Comparison of ENCODE assay signal across 8 mouse cellular contexts in the genomic region with DNA sequence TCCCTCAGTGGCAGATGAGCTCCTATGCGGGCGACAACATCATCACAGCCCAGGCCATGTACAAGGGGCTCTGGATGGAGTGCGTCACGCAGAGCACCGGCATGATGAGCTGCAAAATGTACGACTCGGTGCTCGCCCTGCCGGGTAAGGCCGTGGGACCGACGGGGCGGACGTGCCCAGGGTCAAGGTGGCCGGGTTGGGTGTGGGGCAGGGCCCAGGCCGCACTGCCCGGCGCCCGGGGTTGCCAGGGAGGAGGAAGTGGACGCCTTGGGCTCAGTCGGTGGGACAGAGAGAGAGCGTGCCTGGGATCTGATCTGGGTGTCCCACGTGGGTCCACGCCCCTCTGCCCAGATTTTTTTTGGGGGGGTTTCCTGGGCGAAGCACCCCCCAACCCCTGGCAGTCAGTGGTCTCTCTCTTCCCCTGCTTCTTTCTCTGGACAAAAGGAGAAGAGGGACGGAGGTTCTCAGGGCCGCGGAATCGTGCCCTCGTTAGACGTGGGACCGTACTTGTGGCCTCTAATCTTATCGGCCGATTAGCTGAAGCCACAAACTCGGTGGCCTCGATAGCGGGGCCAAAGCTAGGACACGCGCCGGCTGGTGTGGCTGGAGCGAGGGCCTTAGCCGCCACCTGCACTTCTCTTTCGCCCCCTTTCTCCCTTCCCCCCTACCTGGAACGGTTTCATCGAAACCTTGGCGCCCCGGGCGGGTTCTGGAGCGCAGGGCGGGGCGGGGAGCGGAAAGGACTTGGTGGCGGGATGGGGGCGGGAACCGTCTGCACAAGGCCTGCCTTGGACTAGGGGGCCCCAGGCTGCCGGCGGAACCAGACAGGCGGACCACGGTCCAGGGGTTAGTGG. TPM values are rescaled to one million over a fixed set of nuclear protein-coding genes. Genes with fewer than 3 reads are reported as not detected.
DNase-seq lines count a peak whose midpoint lies in the region; ATAC-seq and TF ChIP-seq lines count a peak whose summit lies in the region.

No protein-coding gene starts in this region.

- peaks cover 21% of the 10 kb centered on the region for H3K4me1 ChIP-seq in heart, embryonic 10.5 days
- peaks cover 11% of the 10 kb centered on the region for H3K4me1 ChIP-seq in forebrain, embryonic 12.5 days
- H3K4me1 ChIP-seq in intestine, embryonic 16.5 days (ENCODE audit: control insufficient read depth, insufficient read depth, low read length): peaks cover 12% of the 10 kb centered on the region
- H3K4me1 ChIP-seq in lung, embryonic 14.5 days (ENCODE audit: insufficient read depth): no peaks in the 10 kb centered on the region

- no peak for TF ChIP-seq CTCF in lung, embryonic 14.5 days (IDR thresholded peaks at IDR 0.05; ENCODE audit: low read depth)

- H3K4me2 ChIP-seq in forebrain, embryonic 12.5 days: peak overlapping the region; percentile 46
- H3K4me2 ChIP-seq in intestine, embryonic 16.5 days (ENCODE audit: low read depth, low read length): peak overlapping the region; percentile 50
- H3K4me2 ChIP-seq in lung, embryonic 14.5 days: peak overlapping the region; percentile 70

- peak overlapping the region; percentile 78 for H3K27ac ChIP-seq in heart, embryonic 10.5 days
- no peak overlapping the region for H3K27ac ChIP-seq in forebrain, embryonic 12.5 days
- H3K27ac ChIP-seq in intestine, embryonic 16.5 days (ENCODE audit: low read length): peak overlapping the region; percentile 97
- peak overlapping the region; percentile 88 for H3K27ac ChIP-seq in lung, embryonic 14.5 days (ENCODE audit: low read depth)

- no peaks in the 10 kb centered on the region for H3K9me3 ChIP-seq in heart, embryonic 10.5 days
- no peaks in the 10 kb centered on the region for H3K9me3 ChIP-seq in forebrain, embryonic 12.5 days
- no peaks in the 10 kb centered on the region for H3K9me3 ChIP-seq in intestine, embryonic 16.5 days (ENCODE audit: control insufficient read depth, low read length)
- H3K9me3 ChIP-seq in lung, embryonic 14.5 days (ENCODE audit: low read depth, low read length): no peaks in the 10 kb centered on the region

- no peak for DNase-seq in heart, embryonic 10.5 days (ENCODE audit: low spot score)
- DNase-seq in heart, adult 9 months (ENCODE audit: low spot score in 2 of 2): no peak
- DNase-seq in lung, embryonic 14.5 days: peak; percentile 64
- DNase-seq in retina, postnatal 1 day: peak; percentile 51
- DNase-seq in thymus, postnatal 14 days: no peak
- no peak for DNase-seq in layer of hippocampus, adult 9-10 months (ENCODE audit: low spot score)

- 2% methylated on average over 59 of the region's 59 CpGs for whole genome bisulfite sequencing in heart, embryonic 10.5 days
- WGBS in forebrain, embryonic 12.5 days: 2% methylated on average over 58 of the region's 59 CpGs
- WGBS in intestine, embryonic 16.5 days: 1% methylated on average over 55 of the region's 59 CpGs
- 1% methylated on average over 58 of the region's 59 CpGs for WGBS in lung, embryonic 14.5 days

- H3K9ac ChIP-seq in forebrain, embryonic 12.5 days: no peak overlapping the region; the same call in 1 of the 2 replicates
- H3K9ac ChIP-seq in intestine, embryonic 16.5 days (ENCODE audit: low read depth, low read length): peak overlapping the region; percentile 81
- peak overlapping the region; percentile 61 for H3K9ac ChIP-seq in lung, embryonic 14.5 days

- ATAC-seq in forebrain, embryonic 12.5 days (ENCODE audit: low FRiP score): no peak
- peak; percentile 73 for ATAC-seq in intestine, embryonic 16.5 days
- ATAC-seq in lung, embryonic 14.5 days (ENCODE audit: insufficient read depth): peak; percentile 78

- peaks cover 74% of the 10 kb centered on the region for H3K27me3 ChIP-seq in heart, embryonic 10.5 days (ENCODE audit: insufficient read depth, poor library complexity, severe bottlenecking)
- H3K27me3 ChIP-seq in forebrain, embryonic 12.5 days: peaks cover 69% of the 10 kb centered on the region
- peaks cover 15% of the 10 kb centered on the region for H3K27me3 ChIP-seq in intestine, embryonic 16.5 days (replicated peaks; ENCODE audit: control insufficient read depth, insufficient read depth, low read length)
- H3K27me3 ChIP-seq in lung, embryonic 14.5 days (ENCODE audit: insufficient read depth, low read length): peaks cover 39% of the 10 kb centered on the region

- peak overlapping the region; percentile 59 for H3K4me3 ChIP-seq in heart, embryonic 10.5 days
- H3K4me3 ChIP-seq in forebrain, embryonic 12.5 days (replicated peaks): peak overlapping the region; percentile 31
- H3K4me3 ChIP-seq in intestine, embryonic 16.5 days (ENCODE audit: low read length): peak overlapping the region; percentile 62
- H3K4me3 ChIP-seq in lung, embryonic 14.5 days (ENCODE audit: low read depth, low read length): peak overlapping the region; percentile 48

- H3K36me3 ChIP-seq in heart, embryonic 10.5 days: peaks cover 28% of the 10 kb centered on the region
- H3K36me3 ChIP-seq in forebrain, embryonic 12.5 days (replicated peaks): peaks cover 28% of the 10 kb centered on the region
- no peaks in the 10 kb centered on the region for H3K36me3 ChIP-seq in intestine, embryonic 16.5 days (ENCODE audit: control insufficient read depth, insufficient read depth, low read length)
- H3K36me3 ChIP-seq in lung, embryonic 14.5 days (ENCODE audit: insufficient read depth): peaks cover 27% of the 10 kb centered on the region

RNA-seq across cellular contexts. Expression of gene Cldn7, which starts 1.7 kb away (rescaled TPM):
- 4.7 and 22.3 TPM in 2 replicates for polyA plus RNA-seq in heart, embryonic 10.5 days (2016; fragmentation: Nextera tagmentation; extraction: Ambion mirVana)
- polyA plus RNA-seq in forebrain, embryonic 12.5 days (2016; fragmentation: Nextera tagmentation; extraction: Ambion mirVana): 5.7 and 7.0 TPM in 2 replicates
- 1,377 and 1,415 TPM in 2 replicates for polyA plus RNA-seq in intestine, embryonic 16.5 days (2015; fragmentation: Nextera tagmentation; extraction: Ambion mirVana)
- polyA plus RNA-seq in lung, embryonic 14.5 days (2014; fragmentation: Nextera tagmentation; extraction: Ambion mirVana): 76.7 and 86.4 TPM in 2 replicates

RNA-seq across cellular contexts. Expression of gene Ctdnep1, which starts 14.7 kb away (rescaled TPM):
- 20.5 and 23.8 TPM in 2 replicates for polyA plus RNA-seq in heart, embryonic 10.5 days (2016; fragmentation: Nextera tagmentation; extraction: Ambion mirVana)
- 19.9 and 20.7 TPM in 2 replicates for polyA plus RNA-seq in forebrain, embryonic 12.5 days (2016; fragmentation: Nextera tagmentation; extraction: Ambion mirVana)
- 20.7 and 20.9 TPM in 2 replicates for polyA plus RNA-seq in intestine, embryonic 16.5 days (2015; fragmentation: Nextera tagmentation; extraction: Ambion mirVana)
- 25.4 and 28.3 TPM in 2 replicates for polyA plus RNA-seq in lung, embryonic 14.5 days (2014; fragmentation: Nextera tagmentation; extraction: Ambion mirVana)

RNA-seq across cellular contexts. Expression of gene Elp5, which starts 16.1 kb away (rescaled TPM):
- polyA plus RNA-seq in heart, embryonic 10.5 days (2016; fragmentation: Nextera tagmentation; extraction: Ambion mirVana): 135 and 147 TPM in 2 replicates
- polyA plus RNA-seq in forebrain, embryonic 12.5 days (2016; fragmentation: Nextera tagmentation; extraction: Ambion mirVana): 129 and 141 TPM in 2 replicates
- polyA plus RNA-seq in intestine, embryonic 16.5 days (2015; fragmentation: Nextera tagmentation; extraction: Ambion mirVana): 92.6 and 106 TPM in 2 replicates
- polyA plus RNA-seq in lung, embryonic 14.5 days (2014; fragmentation: Nextera tagmentation; extraction: Ambion mirVana): 108 and 113 TPM in 2 replicates

RNA-seq across cellular contexts. Expression of gene Slc2a4, which starts 18.2 kb away (rescaled TPM):
- polyA plus RNA-seq in heart, embryonic 10.5 days (2016; fragmentation: Nextera tagmentation; extraction: Ambion mirVana): 17.8 and 24.1 TPM in 2 replicates
- polyA plus RNA-seq in forebrain, embryonic 12.5 days (2016; fragmentation: Nextera tagmentation; extraction: Ambion mirVana): 13.3 and 15.3 TPM in 2 replicates
- 21.5 and 22.6 TPM in 2 replicates for polyA plus RNA-seq in intestine, embryonic 16.5 days (2015; fragmentation: Nextera tagmentation; extraction: Ambion mirVana)
- 14.9 and 19.0 TPM in 2 replicates for polyA plus RNA-seq in lung, embryonic 14.5 days (2014; fragmentation: Nextera tagmentation; extraction: Ambion mirVana)

RNA-seq across cellular contexts. Expression of gene Gabarap, which starts 24.7 kb away (rescaled TPM):
- 365 and 379 TPM in 2 replicates for polyA plus RNA-seq in heart, embryonic 10.5 days (2016; fragmentation: Nextera tagmentation; extraction: Ambion mirVana)
- 527 and 539 TPM in 2 replicates for polyA plus RNA-seq in forebrain, embryonic 12.5 days (2016; fragmentation: Nextera tagmentation; extraction: Ambion mirVana)
- polyA plus RNA-seq in intestine, embryonic 16.5 days (2015; fragmentation: Nextera tagmentation; extraction: Ambion mirVana): 639 and 679 TPM in 2 replicates
- 444 and 455 TPM in 2 replicates for polyA plus RNA-seq in lung, embryonic 14.5 days (2014; fragmentation: Nextera tagmentation; extraction: Ambion mirVana)

Comparison
In these comparisons a context has a peak if more than half of its experiments do, and no peak if none do; other contexts are left out.
1. DNase-seq: peak in lung, embryonic 14.5 days (single experiment) and retina, postnatal 1 day (single experiment); none in heart, embryonic 10.5 days (single experiment), heart, adult 9 months (0 of 2), thymus, postnatal 14 days (single experiment) and layer of hippocampus, adult 9-10 months (single experiment).
2. RNA of gene Cldn7, which starts 1.7 kb away (polyA plus RNA-seq): 1,377 to 1,415 TPM in intestine, embryonic 16.5 days; 76.7 to 86.4 TPM in lung, embryonic 14.5 days, 4.7 to 22.3 TPM in heart, embryonic 10.5 days and 5.7 to 7.0 TPM in forebrain, embryonic 12.5 days; every median in the first group is over 10 times any median in the second.
3. Peak in every context shown above with its lines, with median percentiles within 50 percentile points of each other: H3K4me3 ChIP-seq and H3K4me2 ChIP-seq.